Mouse (Mus musculus): Measurements from ENCODE around the gene Olfr427.
"Not testable (repeated sequence)": the region's sequence is repeated elsewhere in the genome, so short reads cannot be mapped to it uniquely, and the experiment has no call there.

Gene Olfr427

GRCm38 (mm10) chr1:174096591-174096990 lies at the start of gene Olfr427:
Olfr427 (plus strand) TSS chr1:174096891.
- DNase-seq (ENCODE audit: inconsistent age in 2 of 2, low spot score in 1 of 2): no peak

GRCm38 (mm10) chr1:174048227-174048626 lies 48.5 kb upstream of the Olfr427 start:
- not testable (repeated sequence) for DNase-seq (ENCODE audit: inconsistent age in 2 of 2, low spot score in 1 of 2)

DNA sequence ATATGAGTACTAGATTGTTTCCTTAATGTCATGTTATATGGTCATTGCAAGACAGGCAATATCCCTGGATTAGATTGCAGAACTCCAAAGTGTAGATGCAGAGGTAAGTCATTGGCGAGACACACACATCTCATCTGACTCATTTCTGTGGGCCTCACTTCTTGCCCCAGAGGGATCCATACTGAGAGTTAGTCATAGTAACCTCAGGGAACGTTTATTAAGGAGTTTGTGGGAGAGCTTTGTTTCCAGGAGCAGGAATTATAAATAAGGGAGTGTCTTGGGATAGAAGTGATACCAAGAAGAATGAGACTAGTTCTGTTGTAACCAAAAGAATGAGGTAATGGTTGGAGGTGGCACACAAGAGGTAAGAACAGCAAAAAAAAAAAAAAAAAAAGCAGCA lies 47.8 kb upstream of the Olfr427 start, which contains the start of gene Olfr432:
Gene Olfr432, plus strand, starts transcription at position 313 of the 400 bp plus-strand sequence.
- no peak for DNase-seq (ENCODE audit: inconsistent age in 2 of 2, low spot score in 1 of 2)

GRCm38 (mm10) chr1:174049357-174049756 lies 47.3 kb upstream of the Olfr427 start:
- not testable (repeated sequence) for DNase-seq (ENCODE audit: inconsistent age in 2 of 2, low spot score in 1 of 2)

DNA sequence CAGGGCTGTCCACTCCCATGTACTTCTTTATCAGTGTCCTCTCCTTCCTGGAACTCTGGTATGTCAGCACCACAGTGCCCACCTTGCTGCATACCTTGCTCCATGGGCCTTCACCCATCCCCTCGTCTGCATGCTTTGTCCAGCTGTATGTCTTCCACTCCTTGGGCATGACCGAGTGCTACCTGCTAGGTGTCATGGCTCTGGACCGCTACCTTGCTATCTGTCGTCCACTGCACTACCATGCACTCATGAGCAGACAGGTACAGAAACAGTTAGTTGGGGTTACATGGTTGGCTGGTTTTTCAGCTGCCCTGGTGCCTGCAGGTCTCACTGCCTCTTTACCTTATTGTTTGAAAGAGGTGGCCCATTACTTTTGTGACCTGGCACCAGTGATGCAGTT lies 46.2 kb upstream of the Olfr427 start:
- no peak for DNase-seq (ENCODE audit: inconsistent age in 2 of 2, low spot score in 1 of 2)

- no peak for DNase-seq (ENCODE audit: inconsistent age in 2 of 2, low spot score in 1 of 2)
Measured at GRCm38 (mm10) chr1:174051515-174051914, 45.2 kb upstream of the Olfr427 start.

DNA sequence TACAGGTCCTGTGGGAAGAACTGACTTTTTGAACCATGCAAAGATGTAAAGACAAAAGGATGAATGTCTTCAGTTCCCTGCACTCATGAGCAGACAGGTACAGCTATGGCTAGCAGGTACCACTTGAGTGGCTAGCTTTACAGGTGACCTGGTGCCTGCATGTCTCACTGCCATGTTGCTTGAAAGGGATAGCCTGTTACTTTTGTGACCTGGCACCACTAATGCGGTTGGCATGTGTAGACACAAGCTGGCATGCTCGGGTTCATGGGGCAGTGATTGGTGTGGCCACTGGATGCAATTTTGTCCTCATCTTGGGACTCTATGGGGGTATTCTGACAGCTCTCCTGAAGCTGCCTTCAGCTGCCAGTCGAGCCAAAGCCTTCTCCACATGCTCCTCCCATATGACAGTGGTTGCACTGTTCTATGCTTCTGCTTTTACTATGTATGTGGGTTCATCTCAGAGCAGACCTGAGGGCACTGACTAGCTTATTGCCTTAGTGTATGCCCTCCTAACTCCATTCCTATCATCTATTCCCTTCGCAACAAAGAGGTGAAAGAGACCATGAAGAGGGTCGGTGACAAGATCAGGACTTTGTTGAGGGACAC lies 44.7 kb upstream of the Olfr427 start:
- DNase-seq (ENCODE audit: inconsistent age in 2 of 2, low spot score in 1 of 2): no peak

GRCm38 (mm10) chr1:174052981-174053380 lies 43.7 kb upstream of the Olfr427 start:
- no peak for DNase-seq (ENCODE audit: inconsistent age in 2 of 2, low spot score in 1 of 2)

- no peak for DNase-seq (ENCODE audit: inconsistent age in 2 of 2, low spot score in 1 of 2)
Measured at GRCm38 (mm10) chr1:174055248-174055647, 41.4 kb upstream of the Olfr427 start.

GRCm38 (mm10) chr1:174066305-174066704 lies 30.4 kb upstream of the Olfr427 start, which contains the start of gene Olfr430:
Olfr430 (plus strand) TSS chr1:174066605.
- no peak for DNase-seq (ENCODE audit: inconsistent age in 2 of 2, low spot score in 1 of 2)

DNA sequence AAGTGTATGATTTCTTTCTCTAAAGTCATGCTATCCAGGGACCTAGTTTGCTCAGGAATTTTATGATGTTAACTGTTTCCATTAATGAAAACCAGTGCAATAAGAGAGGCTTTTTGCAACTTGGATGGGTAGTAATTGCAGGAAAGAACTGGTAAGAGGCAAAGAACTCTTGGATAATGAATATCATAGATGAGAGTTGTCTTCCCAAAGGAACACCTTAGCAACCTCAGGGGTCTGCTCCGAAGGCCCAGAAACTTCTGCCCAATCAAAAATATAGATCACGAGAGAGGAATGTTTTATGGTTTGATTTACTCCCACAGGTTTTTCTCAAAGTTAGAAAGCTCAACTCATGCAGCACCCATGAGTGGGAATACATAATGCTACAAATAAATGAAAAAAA lies 12.7 kb upstream of the Olfr427 start, which contains the start of gene Olfr429:
Gene Olfr429, plus strand, starts transcription at position 301 of the 400 bp plus-strand sequence.
- no peak for DNase-seq (ENCODE audit: inconsistent age in 2 of 2, low spot score in 1 of 2)

- DNase-seq (ENCODE audit: inconsistent age in 2 of 2, low spot score in 1 of 2): no peak
Measured at GRCm38 (mm10) chr1:174103735-174104134, 7.0 kb downstream of the Olfr427 start.

DNA sequence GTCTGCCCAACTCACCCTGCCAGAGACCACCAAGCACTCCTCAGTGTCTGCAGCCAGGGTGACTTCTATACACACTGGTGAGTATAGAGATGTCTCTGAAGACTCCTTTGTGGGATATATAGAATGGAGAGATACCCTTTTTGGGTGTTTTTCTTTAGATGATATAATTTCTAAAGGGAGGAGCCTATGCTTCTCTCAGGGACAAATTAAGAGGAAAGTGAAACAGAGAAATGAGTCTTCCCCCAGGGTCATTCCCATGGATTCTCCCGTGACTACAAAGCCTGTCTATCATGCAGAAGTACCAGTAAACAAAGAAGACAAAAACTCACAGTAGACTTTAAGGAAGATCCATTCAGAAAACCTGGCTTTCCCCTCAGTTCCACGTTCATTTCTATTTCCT lies 24.4 kb downstream of the Olfr427 start, which contains the start of gene Olfr231:
Gene Olfr231, minus strand, starts transcription at position 101 of the 400 bp plus-strand sequence.
- no peak for DNase-seq (ENCODE audit: inconsistent age in 2 of 2, low spot score in 1 of 2)

DNA sequence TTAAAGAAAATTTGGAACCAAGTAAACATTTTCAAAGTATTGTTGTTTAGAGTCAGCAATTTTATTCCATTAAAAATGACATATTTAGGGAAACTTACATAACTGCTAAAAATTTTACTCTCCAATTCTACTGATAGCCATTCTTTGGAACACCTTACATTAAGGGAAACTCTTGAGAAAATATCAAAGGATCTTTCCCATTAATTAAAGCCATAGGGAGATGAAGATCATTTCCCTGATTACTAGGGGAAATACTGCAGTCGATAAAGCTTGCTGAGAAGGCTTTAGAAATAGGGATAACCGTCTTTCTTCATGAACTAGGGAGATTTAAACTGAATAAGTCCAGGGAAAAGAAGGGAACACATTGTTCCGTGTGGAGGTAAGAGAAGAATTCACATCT lies 34.5 kb downstream of the Olfr427 start, which contains the start of gene Olfr424:
Gene Olfr424, plus strand, starts transcription at position 301 of the 400 bp plus-strand sequence.
- DNase-seq (ENCODE audit: inconsistent age in 2 of 2, low spot score in 1 of 2): no peak

DNA sequence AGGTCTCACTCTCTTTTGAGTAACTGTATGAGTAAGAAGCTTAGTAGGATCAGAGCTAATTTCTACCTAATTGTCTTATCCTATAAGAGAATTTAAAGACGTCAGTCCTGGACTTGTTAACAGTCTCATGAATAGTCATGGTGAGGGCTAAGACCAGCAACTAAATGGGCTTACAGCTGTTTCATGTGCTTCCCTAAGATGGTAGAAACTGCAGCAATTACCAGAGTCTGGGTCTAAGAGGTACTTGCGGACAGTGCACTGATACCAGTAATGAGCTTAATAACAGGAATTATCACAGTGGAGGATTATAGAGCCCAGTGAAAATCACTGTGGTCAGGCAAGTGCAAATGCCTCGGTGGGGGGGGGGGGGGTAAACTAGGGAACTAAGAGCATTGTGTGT lies 35.3 kb downstream of the Olfr427 start:
- no peak for DNase-seq (ENCODE audit: inconsistent age in 2 of 2, low spot score in 1 of 2)

GRCm38 (mm10) chr1:174141384-174141783 lies 44.7 kb downstream of the Olfr427 start:
- no peak for DNase-seq (ENCODE audit: inconsistent age in 2 of 2, low spot score in 1 of 2)

- DNase-seq (ENCODE audit: inconsistent age in 2 of 2, low spot score in 1 of 2): no peak
Measured at GRCm38 (mm10) chr1:174146696-174147095, 50.0 kb downstream of the Olfr427 start.

DNA sequence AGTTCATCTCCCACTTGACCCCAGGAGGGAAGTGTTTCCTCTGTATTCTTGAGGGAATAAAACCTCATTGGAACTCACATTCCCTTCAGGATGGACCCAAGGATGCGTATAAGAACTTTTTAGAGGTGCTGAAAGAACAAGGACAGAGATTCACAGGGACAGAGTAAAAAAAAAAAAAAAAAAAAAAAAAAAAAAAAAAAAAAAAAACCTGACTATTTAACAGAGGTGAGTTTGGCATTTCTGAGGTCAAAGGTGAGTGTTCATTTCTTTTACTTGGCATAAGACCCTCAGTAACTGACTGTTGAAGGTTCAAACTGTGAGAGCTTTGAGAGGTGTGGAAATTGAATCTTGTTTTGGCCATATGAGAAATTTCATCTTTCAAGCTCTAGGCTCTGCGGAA lies 52.6 kb downstream of the Olfr427 start:
- DNase-seq (ENCODE audit: inconsistent age in 2 of 2, low spot score in 1 of 2): no peak

All from adrenal gland, adult (tissue).